Mouse (Mus musculus) lung, postnatal 4 days (tissue): ENCODE results near the gene Mall.
A peak's percentile ranks its signal among the peaks of the same experiment; 100 is the strongest.

Experiments used
- DNase-seq, 2 experiments: peaks; one replicate each; pipeline ENCODE4 v3.0.0; 2021

The Mall gene

GRCm38 (mm10) chr2:127729671-127730070 lies at the start of gene Mall:
Gene Mall (minus strand): TSS chr2:127729932.
- DNase-seq: peak in 1 of 2 experiments; percentile 19

GRCm38 (mm10) chr2:127778451-127778850 lies 48.7 kb upstream of the Mall start:
- no peak for DNase-seq

- DNase-seq: no peak
Measured at GRCm38 (mm10) chr2:127775013-127775412, 45.3 kb upstream of the Mall start.

- no peak for DNase-seq
Measured at GRCm38 (mm10) chr2:127774578-127774941, 44.8 kb upstream of the Mall start.

- DNase-seq: no peak
Measured at GRCm38 (mm10) chr2:127773938-127774577, 44.3 kb upstream of the Mall start.

GRCm38 (mm10) chr2:127761587-127761986 lies 31.9 kb upstream of the Mall start:
- DNase-seq: no peak

- no peak for DNase-seq
Measured at GRCm38 (mm10) chr2:127760429-127761000, 30.8 kb upstream of the Mall start.

GRCm38 (mm10) chr2:127760014-127760413 lies 30.3 kb upstream of the Mall start:
- no peak for DNase-seq

- no peak for DNase-seq
Measured at GRCm38 (mm10) chr2:127759157-127759880, 29.6 kb upstream of the Mall start.

GRCm38 (mm10) chr2:127757171-127757570 lies 27.4 kb upstream of the Mall start:
- DNase-seq: no peak

- no peak for DNase-seq
Measured at GRCm38 (mm10) chr2:127754113-127754512, 24.4 kb upstream of the Mall start.

- no peak for DNase-seq
Measured at GRCm38 (mm10) chr2:127751849-127752610, 22.3 kb upstream of the Mall start.

- DNase-seq: no peak
Measured at GRCm38 (mm10) chr2:127749376-127749775, 19.6 kb upstream of the Mall start.

- no peak for DNase-seq
Measured at GRCm38 (mm10) chr2:127748316-127748715, 18.6 kb upstream of the Mall start.

- DNase-seq: no peak
Measured at GRCm38 (mm10) chr2:127742637-127743036, 12.9 kb upstream of the Mall start.

- no peak for DNase-seq
Measured at GRCm38 (mm10) chr2:127740756-127741519, 11.2 kb upstream of the Mall start.

GRCm38 (mm10) chr2:127737885-127738284 lies 8.2 kb upstream of the Mall start:
- no peak for DNase-seq

- no peak for DNase-seq
Measured at GRCm38 (mm10) chr2:127736631-127737209, 7.0 kb upstream of the Mall start.

GRCm38 (mm10) chr2:127735512-127736145 lies 5.9 kb upstream of the Mall start:
- DNase-seq: no peak

- DNase-seq: no peak
Measured at GRCm38 (mm10) chr2:127734889-127735288, 5.2 kb upstream of the Mall start.

GRCm38 (mm10) chr2:127730301-127730997 lies 717 bp upstream of the Mall start:
- no peak for DNase-seq
